Mouse (Mus musculus) adrenal gland, adult 2 months (tissue): ENCODE data around the gene Ak4. TPM values are rescaled to one million over a fixed set of nuclear protein-coding genes. Genes with fewer than 3 reads are reported as not detected.
A peak's percentile ranks its signal among the peaks of the same experiment; 100 is the strongest.
"Not testable (repeated sequence)": the region's sequence is repeated elsewhere in the genome, so short reads cannot be mapped to it uniquely, and the experiment has no call there.

Experiments
- DNase-seq: peaks from one replicate; pipeline ENCODE4 v3.0.0; 2021
- long read RNA-seq: library from polyadenylated mRNA; stranded (forward); transcript quantifications from one replicate; pipeline ENCODE4 v2.0.0, GENCODE M21; 2021
- polyA plus RNA-seq: library from polyadenylated mRNA; depleted of rRNA; stranded (reverse); fragments of >200 nt; gene quantifications from 2 replicates; pipeline ENCODE4 v1.2.3, GENCODE M21; 2012; rRNA removed
- total RNA-seq, 2 experiments: library from RNA; stranded (reverse); gene quantifications; 2 replicates each; pipeline ENCODE4 v1.2.3; 2021

Ak4 gene
- total RNA-seq (1 to 10 TPM; 5.0 to 5.9 TPM), polyA plus RNA-seq (3.9 and 6.2 TPM in 2 replicates)
- long read RNA-seq, full-length matches to known transcripts = 3 of 6 reads
- long read RNA-seq, partial matches to known transcripts = 1 of 6 reads
- long read RNA-seq, other reads (novel, unspliced or antisense) = 2 of 6 reads

DNA sequence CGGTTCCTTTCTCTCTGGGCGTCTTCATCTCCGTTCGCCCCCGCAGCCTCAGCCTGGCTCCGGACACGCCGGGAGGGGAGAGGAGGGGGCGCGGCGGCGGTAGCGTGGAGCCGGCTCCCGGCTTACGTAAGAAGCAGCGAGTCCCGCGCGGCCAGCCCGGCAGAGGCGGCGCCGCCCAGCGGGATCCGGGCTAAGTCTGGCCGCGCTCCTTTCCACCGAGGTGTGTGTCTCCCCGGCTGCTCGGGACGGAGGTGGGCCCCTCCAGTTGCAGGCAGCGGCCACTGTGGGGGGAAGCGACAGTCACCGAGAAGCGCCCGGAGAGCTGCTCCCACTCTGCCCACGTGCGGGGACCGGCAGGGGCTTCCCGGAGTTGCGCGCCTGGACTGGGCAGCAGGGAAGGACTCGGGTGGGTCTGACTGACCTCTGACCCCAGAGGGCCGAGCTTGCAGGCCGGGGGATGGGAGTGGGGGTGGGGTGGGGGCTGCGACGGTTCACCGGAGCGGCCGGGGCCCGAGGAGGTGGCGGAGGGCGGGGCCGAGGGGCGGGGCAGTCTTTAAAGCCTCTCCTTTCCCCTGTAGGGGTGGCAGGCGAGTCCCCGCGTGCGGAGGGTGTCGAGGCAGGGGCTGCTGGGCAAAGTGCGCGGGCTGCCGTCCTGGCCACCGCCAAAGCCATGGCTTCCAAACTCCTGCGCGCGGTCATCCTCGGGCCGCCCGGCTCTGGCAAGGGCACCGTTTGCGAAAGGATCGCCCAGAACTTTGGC, at the start of gene Ak4:
Ak4 (plus strand) TSS at position 127 of the 760 bp plus-strand sequence.
- peak; percentile 80 for DNase-seq

GRCm38 (mm10) chr4:101369738-101370275, 49.3 kb upstream of the Ak4 start:
- no peak for DNase-seq

- no peak for DNase-seq
Measured at GRCm38 (mm10) chr4:101372283-101372682, 46.8 kb upstream of the Ak4 start.

GRCm38 (mm10) chr4:101372751-101373150, 46.3 kb upstream of the Ak4 start:
- no peak for DNase-seq

DNA sequence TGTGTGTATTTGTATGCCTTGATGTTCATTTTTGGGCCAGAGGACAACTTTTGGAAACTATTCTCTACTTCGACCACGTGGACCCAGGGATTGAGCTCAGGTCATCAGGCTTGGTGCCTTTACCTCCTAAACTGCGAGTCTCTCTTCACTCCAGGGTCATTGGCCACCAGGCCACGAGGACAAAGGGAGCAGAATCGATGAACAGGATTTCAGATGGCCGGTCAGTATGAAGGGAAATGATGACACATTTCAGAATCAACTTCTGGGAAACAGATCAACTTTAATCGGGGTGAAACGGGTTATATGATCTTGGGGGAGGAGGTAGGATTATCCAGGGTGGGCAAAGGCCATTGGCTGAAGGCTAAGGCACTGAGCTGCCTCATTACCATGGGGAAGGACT, 45.0 kb upstream of the Ak4 start:
- DNase-seq = no peak

GRCm38 (mm10) chr4:101376835-101377234, 42.2 kb upstream of the Ak4 start:
- no peak for DNase-seq

GRCm38 (mm10) chr4:101378241-101378640, 40.8 kb upstream of the Ak4 start:
- peak; percentile 83 for DNase-seq

GRCm38 (mm10) chr4:101378778-101379177, 40.3 kb upstream of the Ak4 start:
- no peak for DNase-seq

GRCm38 (mm10) chr4:101385002-101385401, 34.1 kb upstream of the Ak4 start:
- DNase-seq = no peak

DNA sequence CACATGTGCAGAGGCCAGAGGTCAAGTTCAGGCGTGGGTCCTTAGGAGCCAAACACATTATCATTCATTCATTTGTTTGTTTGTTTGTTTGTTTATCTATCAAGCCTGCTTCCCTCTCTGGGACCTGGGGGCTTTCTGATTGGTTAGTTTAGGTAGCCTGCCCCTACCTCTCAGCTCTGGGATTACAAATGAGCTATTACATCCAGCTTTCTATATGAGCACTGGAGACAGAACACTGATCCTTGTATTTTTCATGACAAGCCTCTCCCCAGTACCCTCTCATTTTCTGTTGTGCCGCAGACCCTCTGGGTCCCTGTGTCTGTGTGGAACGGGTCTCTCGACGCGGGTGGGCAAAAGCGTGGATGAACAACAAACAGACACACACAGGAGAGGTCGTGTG, 30.8 kb upstream of the Ak4 start:
- no peak for DNase-seq

- not testable (repeated sequence) for DNase-seq
Measured at GRCm38 (mm10) chr4:101388656-101389055, 30.4 kb upstream of the Ak4 start.

GRCm38 (mm10) chr4:101392229-101392628, 26.8 kb upstream of the Ak4 start:
- DNase-seq = no peak

DNA sequence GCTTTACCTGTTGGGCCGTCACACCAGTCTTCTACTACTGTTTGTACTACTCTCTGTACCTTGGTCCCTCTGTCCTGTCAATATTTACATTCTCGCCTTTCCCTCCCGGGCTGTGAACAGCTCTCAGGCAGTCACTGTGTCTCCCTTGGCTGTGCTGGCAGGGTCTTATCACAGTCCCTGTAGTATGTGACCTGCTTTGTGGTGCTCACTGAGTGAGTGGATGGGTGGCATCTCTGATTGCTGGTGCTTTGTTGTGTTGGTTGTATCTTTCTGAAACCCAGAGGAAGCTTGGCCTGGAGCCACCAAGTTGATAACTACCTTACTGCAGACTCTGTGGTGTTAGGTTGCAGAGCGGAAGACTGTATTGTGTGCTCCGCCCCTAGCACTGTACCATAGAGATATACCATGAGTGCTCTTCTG, 25.8 kb upstream of the Ak4 start:
- DNase-seq = no peak

GRCm38 (mm10) chr4:101395021-101395533, 24.0 kb upstream of the Ak4 start:
- DNase-seq = no peak

- no peak for DNase-seq
Measured at GRCm38 (mm10) chr4:101400025-101400594, 19.0 kb upstream of the Ak4 start.

GRCm38 (mm10) chr4:101401945-101402344, 17.1 kb upstream of the Ak4 start:
- DNase-seq = no peak

DNA sequence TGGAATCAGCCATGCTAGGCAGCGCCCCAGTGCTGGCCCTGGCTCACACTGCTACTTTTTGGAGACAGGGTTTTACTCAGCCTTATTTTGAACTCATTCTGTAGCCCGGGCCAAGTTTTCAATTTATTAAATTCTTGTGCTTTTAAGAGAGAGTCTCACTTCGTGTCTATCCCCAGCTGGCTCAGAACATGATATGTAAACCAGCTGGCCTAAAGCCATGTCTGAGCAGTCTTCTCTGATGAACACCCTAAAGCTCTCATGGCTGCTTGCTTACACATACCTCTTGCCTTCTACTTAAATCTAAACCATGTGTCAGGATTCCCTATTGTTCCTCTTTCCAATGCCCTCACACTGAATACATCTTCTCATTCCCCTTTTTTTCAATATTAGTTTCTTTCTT, 14.2 kb upstream of the Ak4 start:
- no peak for DNase-seq

DNA sequence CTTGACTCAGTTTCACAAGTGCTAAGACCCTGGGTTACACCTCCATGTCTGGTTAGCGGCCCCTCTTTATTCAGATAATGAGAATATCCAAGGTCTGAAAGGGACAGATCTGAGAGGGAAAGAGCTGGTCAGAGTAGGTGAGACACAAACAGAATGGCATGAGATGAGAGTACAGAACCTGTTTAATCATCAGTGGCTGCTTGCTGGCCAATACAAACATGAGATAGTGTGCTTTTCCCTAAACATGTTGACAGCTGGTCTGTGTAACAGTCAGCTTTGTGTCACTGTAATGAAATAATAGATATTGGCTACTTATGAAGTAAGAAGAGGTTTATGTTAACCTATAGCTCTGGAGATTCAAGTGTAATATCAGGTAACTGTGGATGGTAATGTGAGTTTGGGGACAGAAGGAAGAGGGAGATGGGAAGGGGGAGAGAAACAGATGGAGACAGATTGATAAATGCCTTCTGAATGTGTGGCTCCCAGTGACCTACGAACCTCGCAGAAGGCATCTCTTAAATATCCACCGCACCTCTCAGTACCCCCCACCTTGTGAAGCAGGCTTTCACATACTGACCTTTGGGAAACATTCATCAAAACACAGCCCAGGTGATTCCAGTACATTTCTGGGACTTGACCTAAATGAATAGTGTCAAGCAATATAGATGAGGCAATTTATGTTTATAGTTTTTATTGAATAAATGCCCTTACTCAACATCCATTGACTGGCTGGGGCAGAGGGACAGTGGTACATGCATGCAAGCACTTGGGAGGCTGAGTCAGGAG, 12.5 kb upstream of the Ak4 start:
- DNase-seq = no peak

DNA sequence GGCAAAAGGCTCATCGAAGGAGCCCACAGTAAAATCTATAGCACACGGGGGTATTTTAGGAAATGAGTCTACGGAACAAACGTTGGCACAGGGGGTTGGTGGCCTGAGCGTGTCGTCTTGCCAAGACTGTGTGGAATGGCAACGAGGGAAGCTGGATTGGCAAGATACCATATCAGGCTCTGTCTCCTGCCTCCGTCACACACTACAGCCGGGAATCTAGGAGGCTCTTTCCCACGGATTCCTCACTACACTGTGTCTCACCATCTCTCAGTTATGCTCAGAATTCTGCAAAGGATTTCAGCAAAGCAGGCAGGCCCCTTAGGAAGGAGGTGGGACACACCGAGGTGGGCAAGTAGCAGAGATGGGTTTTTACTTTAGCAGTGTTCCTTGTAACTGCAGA, 2.1 kb upstream of the Ak4 start:
- DNase-seq = no peak

DNA sequence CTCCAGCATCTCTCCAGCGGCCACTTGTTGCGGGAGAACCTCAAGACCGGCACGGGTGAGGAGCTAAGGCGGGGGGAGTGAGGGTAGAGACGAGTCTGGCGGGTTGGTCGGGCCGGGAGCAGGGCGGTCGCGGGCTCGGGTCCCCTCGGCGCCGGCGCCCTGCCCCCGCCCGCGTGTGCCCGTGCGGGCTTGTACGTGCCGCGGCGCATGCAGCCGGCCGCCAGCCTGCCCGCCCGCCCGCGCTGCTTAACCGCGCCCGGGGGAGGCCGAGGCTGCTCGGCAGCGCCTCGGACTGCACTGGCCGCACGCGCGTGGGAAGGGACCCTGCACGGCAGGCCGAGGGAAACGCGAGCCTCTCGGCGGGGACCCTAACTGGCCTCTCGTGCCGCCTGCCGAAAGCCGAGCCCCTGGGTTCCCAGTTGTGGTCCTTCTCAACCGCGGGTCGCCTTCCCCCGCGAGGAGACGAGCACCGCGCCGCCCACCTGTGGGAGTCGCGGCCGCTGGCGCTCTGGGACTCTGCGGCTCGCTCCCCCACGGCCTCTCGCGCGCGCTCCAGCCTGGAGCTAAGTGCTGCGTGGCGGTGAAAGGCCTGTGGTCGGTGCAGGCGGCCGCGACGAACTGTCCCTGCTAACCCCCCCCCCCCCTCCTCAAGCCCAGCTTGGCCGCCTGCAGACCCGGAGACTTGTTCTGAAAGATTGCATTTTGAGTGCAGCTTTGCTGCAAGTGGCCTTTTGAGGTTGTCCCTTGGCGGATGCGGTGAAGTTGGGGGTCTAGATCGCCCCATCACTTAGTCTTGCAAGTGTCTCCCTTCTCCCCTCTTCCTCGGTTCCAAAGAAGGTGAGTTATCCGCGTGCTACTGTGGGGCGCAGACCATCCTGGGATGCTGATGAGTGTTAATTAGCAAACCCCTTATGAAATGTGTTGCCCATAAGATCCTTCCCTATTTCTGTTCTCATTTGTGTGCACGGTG, 1.1 kb downstream of the Ak4 start:
- DNase-seq = peak; percentile 44

DNA sequence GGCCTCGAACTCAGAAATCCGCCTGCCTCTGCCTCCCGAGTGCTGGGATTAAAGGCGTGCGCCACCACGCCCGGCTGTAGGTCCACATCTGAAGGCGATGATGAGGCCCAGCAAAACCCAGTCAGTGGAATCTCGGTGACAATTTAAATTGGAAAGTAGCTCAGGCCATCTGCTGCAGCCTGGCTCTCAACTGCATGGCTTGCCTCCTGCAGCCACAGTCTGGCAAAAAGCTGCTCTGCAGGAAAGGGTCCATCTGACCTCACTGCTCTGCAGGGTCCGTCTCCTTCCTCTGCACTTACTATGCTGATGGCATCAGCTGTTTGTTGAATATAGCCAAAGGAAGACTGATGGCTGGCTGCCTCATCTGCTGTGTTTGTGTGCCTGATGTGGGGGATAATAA, 3.9 kb downstream of the Ak4 start:
- no peak for DNase-seq
